Mouse (Mus musculus): Measurements from ENCODE around the gene Hspa1a. TPM values are rescaled to one million over a fixed set of nuclear protein-coding genes. Genes with fewer than 3 reads are reported as not detected.
"Not testable (repeated sequence)": the region's sequence is repeated elsewhere in the genome, so short reads cannot be mapped to it uniquely, and the experiment has no call there.

The Hspa1a gene
- total and polyA plus RNA-seq, 2 experiments from 2014 or later = 2.5 to 10.2 TPM

- no peak for TF ChIP-seq CTCF (IDR thresholded peaks at IDR 0.05; ENCODE audit: low read depth)
- peak; percentile 86 for TF ChIP-seq EP300 (IDR thresholded peaks at IDR 0.05; ENCODE audit: low read depth)
- no peaks in the 10 kb centered on the region for H3K27me3 ChIP-seq (ENCODE audit: control insufficient read depth, insufficient read depth, low read length)
- peaks cover 36% of the 10 kb centered on the region for H3K36me3 ChIP-seq (replicated peaks; ENCODE audit: control insufficient read depth, insufficient read depth, low read length)
- peak within 1 kb of the TSS; percentile 99 for H3K27ac ChIP-seq (ENCODE audit: low read depth)
- under 1% methylated on average over 67 of the region's 83 CpGs for WGBS
- peak; percentile 75 for DNase-seq (ENCODE audit: low spot score)
- no peaks in the 10 kb centered on the region for H3K9me3 ChIP-seq (replicated peaks; ENCODE audit: control insufficient read depth, low read length)
- H3K4me1 ChIP-seq (ENCODE audit: control insufficient read depth, insufficient read depth) = peaks cover 29% of the 10 kb centered on the region
- ATAC-seq (ENCODE audit: insufficient read depth, low read depth) = peak; percentile 89
- peak within 1 kb of the TSS; percentile 97 for H3K4me3 ChIP-seq (ENCODE audit: low read depth, low read length)
- H3K4me2 ChIP-seq (ENCODE audit: low read depth, low read length) = peak within 1 kb of the TSS; percentile 98
- peak within 1 kb of the TSS; percentile 88 for H3K9ac ChIP-seq (replicated peaks; ENCODE audit: low read depth, low read length)
Measured at GRCm38 (mm10) chr17:35000717-35001451, 28.9 kb upstream of the Hspa1a start, which contains the start of gene Vars. TSS of gene Vars (plus strand) at chr17:35000987.

DNA sequence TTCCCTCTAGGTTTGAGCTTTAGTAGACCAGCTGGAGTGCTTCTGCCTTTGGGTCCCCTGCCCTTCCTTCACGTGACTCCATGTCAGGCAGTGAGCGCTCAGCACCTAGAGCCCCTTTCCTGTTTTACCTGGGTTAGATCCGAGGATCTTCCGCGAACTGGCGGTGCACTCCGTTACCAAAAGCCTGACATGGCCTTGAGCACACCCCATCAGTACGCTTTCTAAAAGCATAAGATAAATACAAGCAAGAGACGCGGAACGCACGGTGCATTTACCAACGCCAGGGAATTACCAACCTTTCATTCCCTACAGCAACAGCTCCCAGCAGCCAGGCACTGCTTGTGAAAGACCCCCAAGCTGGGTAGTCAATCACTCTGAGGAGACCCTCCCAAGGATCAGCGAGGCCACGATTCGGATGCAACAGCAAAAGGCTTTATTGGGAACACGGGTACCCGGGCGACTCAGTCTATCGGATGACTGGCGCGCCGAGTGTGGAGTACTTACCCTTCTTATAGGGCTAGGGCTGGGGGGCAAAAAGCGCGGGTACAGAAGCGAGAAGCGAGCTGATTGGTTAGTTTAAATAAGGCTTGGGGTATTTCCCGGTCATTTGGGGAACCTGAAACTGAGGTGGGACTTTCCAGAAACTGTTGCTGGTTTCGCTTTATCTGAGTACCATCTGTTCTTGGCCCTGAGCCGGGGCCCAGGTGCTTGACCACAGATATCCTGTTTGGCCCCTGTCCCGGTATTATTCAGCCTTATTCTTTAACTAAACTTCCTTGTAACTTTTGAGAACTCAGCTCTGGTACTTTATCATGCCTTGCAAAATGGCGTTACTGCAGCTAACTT is 28.1 kb upstream of the Hspa1a start:
- Histone ChIP-seq H3K4me1 (ENCODE audit: control insufficient read depth, insufficient read depth) (peaks cover 29% of the 10 kb centered on the region), H3K36me3 (replicated peaks; ENCODE audit: control insufficient read depth, insufficient read depth, low read length) (peaks cover 28% of the 10 kb centered on the region), H3K4me3 (ENCODE audit: low read depth, low read length) (peak overlapping the region; percentile 97), H3K9ac (replicated peaks; ENCODE audit: low read depth, low read length) (peak overlapping the region; percentile 88), H3K4me2 (ENCODE audit: low read depth, low read length) (peak overlapping the region; percentile 98), H3K27ac (ENCODE audit: low read depth) (peak overlapping the region; percentile 99)
- not testable (repeated sequence) for H3K27me3 ChIP-seq (ENCODE audit: control insufficient read depth, insufficient read depth, low read length); DNase-seq (ENCODE audit: low spot score); ATAC-seq (ENCODE audit: insufficient read depth, low read depth); H3K9me3 ChIP-seq (replicated peaks; ENCODE audit: control insufficient read depth, low read length)
- 18% methylated on average over 28 of the region's 32 CpGs for WGBS

GRCm38 (mm10) chr17:34998526-34999430 is 26.8 kb upstream of the Hspa1a start:
- no peaks in the 10 kb centered on the region for H3K27me3 ChIP-seq (ENCODE audit: control insufficient read depth, insufficient read depth, low read length)
- peaks cover 16% of the 10 kb centered on the region; the same call in 1 of the 2 replicates for H3K36me3 ChIP-seq (replicated peaks; ENCODE audit: control insufficient read depth, insufficient read depth, low read length)
- WGBS = 85% methylated on average over 15 of the region's 15 CpGs
- peak overlapping the region; percentile 41; the same call in 1 of the 2 replicates for H3K4me3 ChIP-seq (ENCODE audit: low read depth, low read length)
- no peak overlapping the region for H3K27ac ChIP-seq (ENCODE audit: low read depth)
- peak overlapping the region; percentile 98 for H3K4me2 ChIP-seq (ENCODE audit: low read depth, low read length)
- no peak for ATAC-seq (ENCODE audit: insufficient read depth, low read depth)
- peak overlapping the region; percentile 30 for H3K9ac ChIP-seq (replicated peaks; ENCODE audit: low read depth, low read length)
- H3K9me3 ChIP-seq (replicated peaks; ENCODE audit: control insufficient read depth, low read length) = no peaks in the 10 kb centered on the region
- peaks cover 29% of the 10 kb centered on the region for H3K4me1 ChIP-seq (ENCODE audit: control insufficient read depth, insufficient read depth)
- TF ChIP-seq CTCF (IDR thresholded peaks at IDR 0.05; ENCODE audit: low read depth) (no peak), EP300 (IDR thresholded peaks at IDR 0.05; ENCODE audit: low read depth) (no peak)
- DNase-seq (ENCODE audit: low spot score) = no peak

DNA sequence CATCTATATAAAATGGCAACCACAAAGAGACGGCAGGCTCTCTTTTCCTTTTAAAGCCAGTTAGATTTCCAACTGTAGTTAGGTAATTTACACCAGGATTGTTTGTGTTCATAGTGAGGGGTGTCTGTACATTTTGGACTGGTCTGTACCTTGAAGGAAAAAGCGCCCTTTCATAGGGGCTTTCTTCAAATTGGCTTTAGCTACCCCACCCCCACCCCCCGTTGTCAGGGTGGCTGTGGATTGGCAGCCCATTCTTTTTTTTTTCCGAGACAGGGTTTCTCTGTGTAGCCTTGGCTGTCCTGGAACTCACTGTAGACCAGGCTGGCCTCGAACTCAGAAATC is 25.2 kb upstream of the Hspa1a start:
- ATAC-seq (ENCODE audit: insufficient read depth, low read depth) (no peak), DNase-seq (ENCODE audit: low spot score) (no peak)
- Histone ChIP-seq H3K27me3 (ENCODE audit: control insufficient read depth, insufficient read depth, low read length) (no peaks in the 10 kb centered on the region), H3K27ac (ENCODE audit: low read depth) (no peak overlapping the region), H3K4me1 (ENCODE audit: control insufficient read depth, insufficient read depth) (peaks cover 21% of the 10 kb centered on the region), H3K36me3 (replicated peaks; ENCODE audit: control insufficient read depth, insufficient read depth, low read length) (peaks cover 16% of the 10 kb centered on the region; the same call in 1 of the 2 replicates), H3K4me2 (ENCODE audit: low read depth, low read length) (0 out of 2 replicates have a peak overlapping the region, but pooled peaks have one; percentile 3), H3K9me3 (replicated peaks; ENCODE audit: control insufficient read depth, low read length) (no peaks in the 10 kb centered on the region), H3K4me3 (ENCODE audit: low read depth, low read length) (no peak overlapping the region), H3K9ac (replicated peaks; ENCODE audit: low read depth, low read length) (no peak overlapping the region; the same call in 1 of the 2 replicates)
- TF ChIP-seq EP300 (IDR thresholded peaks at IDR 0.05; ENCODE audit: low read depth) (no peak), CTCF (IDR thresholded peaks at IDR 0.05; ENCODE audit: low read depth) (no peak)
- 88% methylated on average over 5 of the region's 5 CpGs for WGBS

Measured in heart, postnatal 0 days (tissue).